Mouse (Mus musculus) gastrocnemius, postnatal 14 days (tissue): ENCODE data around the gene Apol9b. TPM values are rescaled to one million over a fixed set of nuclear protein-coding genes. Genes with fewer than 3 reads are reported as not detected.

Experiments
- DNase-seq: peaks from one replicate; pipeline ENCODE4 v3.0.0; 2021; ENCODE audit warnings: mixed read lengths
- intact Hi-C: fragments of 180-260 bp; cut with DNase I; formaldehyde crosslinking; loops from one replicate; pipeline ENCODE4 v1.15.1; 2025; ENCODE audit warnings: low total_unique reads
- total RNA-seq, 2 experiments: library from RNA; stranded (reverse); gene quantifications; 2 replicates each; pipeline ENCODE4 v1.2.3; 2021

Apol9b gene
- total RNA-seq, 2 experiments from 2014 or later, result not detected

DNA sequence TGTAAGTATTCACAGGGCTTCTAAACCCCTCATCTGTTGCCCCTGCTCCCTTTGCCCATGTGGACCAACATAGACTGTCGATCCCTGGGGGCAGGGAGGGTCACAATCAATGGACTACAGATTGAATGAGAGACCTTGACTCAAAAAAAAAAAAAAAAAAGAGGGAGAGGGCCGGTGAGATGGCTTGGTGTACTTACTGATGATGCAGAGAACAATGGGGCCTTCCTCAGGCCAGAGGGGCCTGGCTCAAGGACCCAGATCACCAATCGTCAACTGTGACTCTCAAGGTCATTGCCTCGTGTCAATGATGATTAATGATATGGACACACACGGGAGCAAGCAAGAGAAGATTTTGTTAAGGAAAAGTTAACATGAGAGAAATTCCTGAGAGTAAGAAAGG, 15.8 kb downstream of the Apol9b start:
- intact Hi-C loops, result no loop called here

DNA sequence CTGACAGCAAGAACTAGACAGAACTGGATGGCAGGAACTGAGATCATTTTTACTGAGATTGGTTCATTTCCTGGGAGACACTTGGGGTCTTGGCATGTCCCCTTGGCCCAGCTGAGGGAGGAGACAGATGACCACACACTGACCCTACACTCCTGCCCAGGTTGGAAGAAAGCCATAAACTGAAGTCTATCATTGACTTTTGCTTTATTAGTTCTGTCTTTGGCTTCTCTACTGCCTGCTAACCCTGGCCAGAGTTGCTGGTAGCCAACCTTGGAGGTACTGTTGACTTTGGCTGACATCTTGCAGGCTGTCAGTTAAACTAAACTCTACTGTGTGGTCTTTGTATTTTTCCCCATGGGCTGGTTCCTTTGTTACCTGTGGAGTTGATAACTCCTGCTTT, 16.2 kb downstream of the Apol9b start:
- intact Hi-C loops, result no loop called here
- DNase-seq, result no peak

More for the DNA sequence above, 15.8 kb downstream of the Apol9b start:
- DNase-seq, result no peak

DNA sequence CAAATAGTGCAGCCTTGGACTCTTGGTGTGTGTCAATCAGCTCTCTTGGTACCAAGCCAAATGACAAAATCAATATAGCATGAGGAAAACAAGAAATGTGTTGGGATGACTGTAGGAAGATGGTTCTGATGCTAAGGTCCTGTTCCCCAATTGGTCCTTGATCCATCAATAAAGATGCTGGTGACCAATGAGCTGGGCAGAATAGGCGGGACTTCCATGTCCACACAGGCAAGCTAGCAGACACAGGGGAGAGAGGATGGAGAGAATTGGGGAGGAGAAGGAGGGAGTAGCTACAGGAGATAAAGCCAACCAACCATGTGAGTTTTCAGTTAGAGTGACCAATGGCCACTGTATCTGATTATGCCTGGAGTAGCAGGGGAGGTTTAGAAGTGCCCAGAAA, 17.5 kb downstream of the Apol9b start:
- intact Hi-C loops, result no loop called here
- DNase-seq, result no peak

DNA sequence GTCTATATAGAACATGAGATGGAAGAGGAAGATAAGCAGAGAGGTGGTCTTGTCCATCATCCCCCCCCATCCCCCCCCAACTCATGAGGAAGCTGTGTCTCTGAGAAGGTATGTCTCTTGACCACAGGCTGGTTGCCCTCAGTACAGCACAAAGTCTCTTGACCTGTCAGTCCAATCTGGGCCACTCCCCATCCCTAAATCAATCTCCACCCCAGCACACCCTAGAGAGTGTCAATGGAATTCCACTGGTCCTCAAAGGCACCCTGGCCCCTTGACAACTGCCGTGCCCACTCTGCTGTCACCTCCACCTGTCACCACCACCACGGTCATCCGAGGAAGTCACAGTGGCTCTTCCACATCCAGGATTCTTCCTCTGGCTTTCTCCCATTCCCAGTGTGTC, 19.6 kb downstream of the Apol9b start:
- no peak for DNase-seq
- intact Hi-C loops, result no loop called here

DNA sequence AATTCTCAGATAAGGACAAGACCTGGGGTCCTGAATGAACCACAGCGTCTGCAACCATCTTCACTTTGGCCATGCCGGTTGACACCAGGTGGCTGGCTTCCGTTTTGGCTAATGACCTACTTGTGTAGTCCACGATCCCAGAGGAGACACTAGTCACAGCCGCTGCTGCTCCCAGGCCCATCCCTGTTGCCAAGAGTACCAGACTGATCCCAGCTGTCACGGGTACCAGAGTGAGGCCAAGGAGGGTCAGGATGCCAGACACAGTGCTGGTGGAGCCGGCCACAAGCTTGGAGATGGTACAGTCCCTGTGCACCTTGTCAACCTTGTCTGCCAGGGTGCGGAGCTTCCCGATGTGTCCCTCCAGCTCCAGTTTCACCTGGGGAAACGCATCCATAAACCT, 20.9 kb downstream of the Apol9b start:
- DNase-seq, result no peak
- intact Hi-C loops, result no loop called here

DNA sequence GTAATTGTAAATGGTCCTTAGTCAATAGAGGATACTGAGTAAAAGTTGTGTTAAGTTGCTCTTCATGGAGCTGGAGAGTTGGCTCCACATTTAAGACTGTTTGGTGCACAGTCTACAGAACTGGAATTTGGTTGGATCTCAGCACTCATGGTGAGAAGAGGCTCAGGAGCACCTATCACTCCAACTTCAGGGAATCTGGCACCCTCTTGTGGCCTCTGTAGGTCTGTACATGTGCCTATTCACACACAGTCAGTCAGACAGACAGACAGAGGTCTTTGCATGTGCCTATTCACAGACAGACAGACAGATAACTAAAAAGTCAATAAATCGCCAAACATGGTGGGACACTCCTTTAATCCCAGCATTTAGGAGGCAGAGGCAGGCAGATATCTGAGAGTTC, 21.6 kb downstream of the Apol9b start:
- no peak for DNase-seq
- intact Hi-C loops, result no loop called here

DNA sequence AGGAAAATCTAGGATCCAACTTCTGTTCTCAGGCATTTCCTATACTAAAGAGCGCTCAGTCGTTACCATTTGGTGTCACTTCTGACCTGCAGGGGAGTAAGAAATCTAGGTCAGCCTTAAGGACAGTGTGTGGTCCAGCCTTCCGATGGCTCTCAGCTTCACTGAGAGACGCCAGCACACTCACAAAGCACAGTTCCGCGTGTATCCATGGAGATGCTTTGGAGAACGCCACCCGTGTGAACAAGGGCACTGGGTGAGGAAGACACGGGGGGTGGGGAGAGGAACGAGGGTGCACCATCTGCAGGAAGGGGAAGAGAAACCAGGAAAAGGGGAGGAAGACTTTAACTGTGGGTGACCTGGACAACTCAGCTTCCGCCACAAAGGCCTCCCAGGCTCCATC, 23.6 kb downstream of the Apol9b start:
- intact Hi-C loops, result no loop called here
- DNase-seq, result no peak

DNA sequence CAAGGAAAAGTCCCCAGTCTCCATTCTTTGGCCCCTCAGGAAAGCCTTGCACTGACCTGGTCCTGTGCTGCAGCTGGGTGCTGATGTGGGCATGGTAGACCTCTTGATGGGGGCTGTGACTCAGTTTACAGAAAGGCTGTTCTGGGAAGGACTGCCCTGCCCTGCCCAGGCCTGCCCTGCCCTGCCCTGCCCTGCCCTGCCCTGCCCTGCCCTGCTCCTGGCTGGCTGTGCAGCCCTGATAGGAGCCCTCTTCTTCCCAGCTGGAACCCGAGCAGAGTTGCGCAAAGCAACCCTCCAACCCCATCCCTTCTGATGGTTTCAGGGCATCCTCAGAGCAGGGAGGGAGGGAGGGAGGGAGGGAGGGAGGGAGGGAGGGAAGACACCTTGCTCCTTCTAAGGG, 26.3 kb downstream of the Apol9b start:
- no peak for DNase-seq
- intact Hi-C loops, result no loop called here

DNA sequence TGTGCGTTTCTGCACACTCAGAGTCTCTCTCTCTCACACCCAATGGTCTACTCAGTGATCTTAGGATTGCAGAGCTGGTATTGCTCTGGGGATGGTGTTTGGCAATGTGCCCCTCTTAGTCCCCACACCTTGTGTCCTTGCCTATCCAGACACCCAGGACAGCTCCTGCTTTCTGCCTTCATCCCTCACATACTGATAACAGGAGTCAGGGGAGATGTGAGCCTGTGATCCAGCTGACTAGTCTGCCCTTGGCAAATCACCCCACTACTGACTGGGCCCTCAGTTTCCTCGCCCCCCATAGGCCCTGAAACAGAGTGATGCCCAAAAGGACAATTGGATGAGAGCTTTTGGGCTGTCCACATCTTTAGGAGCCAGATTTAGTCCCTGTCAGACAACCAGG, 27.2 kb downstream of the Apol9b start:
- intact Hi-C loops, result no loop called here
- DNase-seq, result no peak

DNA sequence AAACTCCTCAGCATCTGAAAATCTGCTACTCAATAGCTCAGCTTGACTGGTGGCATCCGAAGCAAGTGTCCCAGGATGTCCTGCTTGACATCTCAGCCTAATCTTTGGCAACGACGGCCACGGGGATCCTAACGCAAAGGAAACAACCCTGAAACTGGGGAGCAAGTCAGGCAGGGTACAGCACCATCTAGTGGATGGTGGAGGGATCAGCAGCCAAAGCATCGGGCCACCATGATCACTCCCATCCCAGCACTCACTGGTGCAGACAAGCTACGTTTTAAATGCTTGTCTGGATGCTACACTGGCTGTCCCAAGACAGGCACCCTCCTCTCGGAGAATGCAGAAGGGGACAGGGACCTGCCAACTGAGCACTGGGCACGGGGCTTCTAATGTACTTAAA, 28.0 kb downstream of the Apol9b start, which contains the start of gene Apol8:
Gene Apol8 (minus strand): TSS at position 156 of the 400 bp plus-strand sequence.
- no peak for DNase-seq

DNA sequence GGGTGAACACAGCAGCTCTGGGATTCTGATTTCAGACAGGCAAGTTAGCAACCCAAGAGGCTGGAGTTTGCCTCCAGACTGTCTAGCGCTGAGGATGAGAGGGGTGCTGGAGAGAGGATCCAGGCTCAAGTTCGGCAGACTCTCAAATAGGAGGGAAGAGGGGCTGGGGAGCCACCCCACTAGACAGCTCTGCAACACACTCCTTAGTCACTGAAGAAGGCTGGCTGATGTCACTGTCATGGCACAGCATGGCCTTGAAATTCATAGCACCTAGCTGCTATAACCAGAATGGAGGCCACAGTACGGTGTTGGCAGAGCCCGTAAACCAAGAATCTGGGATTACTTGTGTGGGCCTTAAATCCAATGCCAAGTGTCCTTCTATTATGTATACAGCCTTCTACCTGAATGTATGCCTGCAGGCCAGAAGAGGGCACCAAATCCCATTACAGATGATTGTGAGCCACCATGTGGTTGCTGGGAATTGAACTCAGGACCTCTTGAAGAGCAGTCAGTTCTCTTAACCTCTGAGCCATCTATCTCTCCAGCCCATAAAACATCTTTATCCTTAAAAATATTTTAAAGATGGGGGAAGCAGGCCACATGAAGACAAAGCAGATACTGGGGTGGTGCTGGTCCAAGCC, 28.9 kb downstream of the Apol9b start:
- no peak for DNase-seq
- intact Hi-C loops, result no loop called here

More for the DNA sequence above, 28.0 kb downstream of the Apol9b start, which contains the start of gene Apol8:
- intact Hi-C loops, result no loop called here

DNA sequence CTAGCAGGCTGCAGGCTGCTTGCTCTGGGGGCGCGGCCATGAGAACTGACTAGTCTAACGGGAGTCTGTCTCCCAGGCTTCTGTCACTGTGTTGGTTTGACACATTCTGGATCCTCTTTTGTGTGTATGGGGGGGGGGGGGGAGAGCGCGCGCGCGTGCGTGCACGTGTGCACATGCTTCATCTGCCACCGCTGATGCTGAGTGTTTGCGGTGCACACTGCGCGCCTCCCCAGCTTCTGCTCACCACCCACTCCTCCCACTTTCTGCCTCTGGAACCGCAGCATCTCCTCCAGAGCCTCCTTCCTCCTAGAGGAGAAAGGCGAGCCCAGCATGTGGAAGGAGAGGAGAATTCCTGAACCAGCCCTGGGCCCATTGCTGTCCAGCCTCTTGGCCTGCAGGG, 31.2 kb downstream of the Apol9b start:
- intact Hi-C loops, result no loop called here
- no peak for DNase-seq

DNA sequence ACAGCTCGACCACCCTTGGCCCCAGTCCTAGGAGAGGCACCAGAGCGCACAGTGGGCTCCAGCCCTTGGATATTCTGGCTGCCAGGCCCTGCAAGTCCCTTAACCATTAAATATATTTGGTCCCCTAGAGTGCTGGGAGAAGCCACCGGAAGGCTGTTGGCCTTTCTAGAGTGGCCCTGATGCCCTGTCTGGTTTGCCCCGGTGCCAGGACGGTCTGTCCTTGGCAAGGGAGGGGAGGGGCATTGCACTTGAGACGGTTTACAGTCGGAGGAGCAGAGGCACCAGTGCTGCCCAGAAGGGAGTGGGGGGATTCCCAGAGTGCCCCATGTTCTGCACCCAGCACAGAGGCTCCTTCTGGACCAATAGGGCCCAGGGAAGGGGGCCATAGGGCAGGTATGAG, 32.2 kb downstream of the Apol9b start:
- intact Hi-C loops, result no loop called here
- DNase-seq, result no peak

DNA sequence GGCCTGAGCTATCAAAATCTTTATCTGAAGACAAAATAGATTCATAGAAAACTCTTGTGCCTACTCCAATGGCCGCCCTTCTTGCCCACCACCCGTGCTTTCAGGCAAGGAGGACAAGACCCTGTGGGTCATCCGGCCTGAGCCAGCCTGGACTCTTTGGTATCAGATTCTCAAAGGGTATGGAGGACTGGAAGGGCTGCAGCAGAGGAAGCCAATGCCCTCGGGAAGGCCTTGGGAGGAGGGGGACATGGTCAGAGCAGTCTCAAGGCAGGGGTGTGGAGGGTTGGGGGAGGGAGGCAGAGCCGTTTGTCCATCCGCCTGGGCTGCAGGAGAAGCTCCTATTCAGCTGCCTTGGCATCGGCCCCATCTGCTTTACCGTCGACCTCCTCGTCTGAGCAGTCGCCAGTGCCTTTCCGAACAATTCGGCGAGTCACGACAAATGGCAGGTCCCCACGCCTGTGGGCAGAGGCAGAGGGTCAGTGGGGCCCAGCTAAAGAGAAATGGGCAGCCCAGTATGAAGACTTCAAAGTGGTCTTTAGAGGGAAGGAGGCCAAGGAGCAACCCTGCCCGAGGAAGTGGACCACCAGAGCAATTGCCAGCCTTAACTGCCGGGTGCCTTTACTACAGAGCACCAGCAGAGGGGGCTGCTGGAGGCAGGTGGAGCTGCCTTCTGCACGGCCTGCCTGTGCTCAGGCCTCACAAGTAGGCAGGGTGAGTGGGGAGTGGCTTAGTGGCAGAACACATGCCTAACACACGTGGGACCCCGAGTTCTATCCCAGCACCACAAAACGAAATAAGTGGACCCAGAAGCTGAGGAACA, 32.9 kb downstream of the Apol9b start:
- no peak for DNase-seq
- intact Hi-C loops, result no loop called here

DNA sequence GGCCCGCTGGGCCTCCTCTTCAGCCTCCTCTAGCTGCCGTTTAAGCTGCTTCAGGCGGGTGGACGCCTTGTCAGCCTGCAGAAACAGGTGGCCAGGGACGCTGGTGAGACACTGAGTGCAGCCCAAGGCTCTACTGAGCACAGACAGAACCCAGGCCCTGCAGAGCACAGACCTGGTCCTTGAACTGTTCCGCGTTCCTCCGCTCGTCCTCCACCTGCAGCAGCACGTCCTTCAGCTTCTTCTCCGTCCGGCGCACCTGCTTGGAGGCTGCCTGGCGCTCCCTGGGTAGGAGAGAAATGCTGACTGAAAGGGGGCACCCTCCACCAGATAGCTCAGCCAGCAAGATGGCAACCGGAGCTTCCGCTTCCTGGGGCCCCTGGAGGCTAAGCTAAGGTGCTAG, 34.2 kb downstream of the Apol9b start:
- no peak for DNase-seq
- intact Hi-C loops, result no loop called here

DNA sequence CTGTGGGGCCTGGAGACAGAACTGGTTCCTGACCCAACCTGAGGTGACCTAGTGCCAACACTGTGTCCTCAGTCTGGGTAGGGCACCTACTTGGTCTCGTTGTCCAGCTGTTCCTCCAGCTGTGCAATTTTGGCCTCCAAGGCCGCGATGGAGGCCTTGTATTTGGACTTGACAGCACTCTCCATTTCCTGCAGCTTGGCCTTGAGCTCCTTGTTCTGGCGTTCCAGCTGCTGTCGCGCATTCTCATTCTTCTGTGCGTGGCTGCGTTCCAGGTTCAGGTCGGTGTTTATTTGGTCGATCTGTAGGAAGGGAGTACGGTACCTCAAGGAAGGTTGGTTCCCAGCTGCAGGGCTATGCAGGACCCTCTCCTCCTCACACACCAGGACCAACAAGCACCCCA, 34.9 kb downstream of the Apol9b start:
- DNase-seq, result no peak
- intact Hi-C loops, result no loop called here

DNA sequence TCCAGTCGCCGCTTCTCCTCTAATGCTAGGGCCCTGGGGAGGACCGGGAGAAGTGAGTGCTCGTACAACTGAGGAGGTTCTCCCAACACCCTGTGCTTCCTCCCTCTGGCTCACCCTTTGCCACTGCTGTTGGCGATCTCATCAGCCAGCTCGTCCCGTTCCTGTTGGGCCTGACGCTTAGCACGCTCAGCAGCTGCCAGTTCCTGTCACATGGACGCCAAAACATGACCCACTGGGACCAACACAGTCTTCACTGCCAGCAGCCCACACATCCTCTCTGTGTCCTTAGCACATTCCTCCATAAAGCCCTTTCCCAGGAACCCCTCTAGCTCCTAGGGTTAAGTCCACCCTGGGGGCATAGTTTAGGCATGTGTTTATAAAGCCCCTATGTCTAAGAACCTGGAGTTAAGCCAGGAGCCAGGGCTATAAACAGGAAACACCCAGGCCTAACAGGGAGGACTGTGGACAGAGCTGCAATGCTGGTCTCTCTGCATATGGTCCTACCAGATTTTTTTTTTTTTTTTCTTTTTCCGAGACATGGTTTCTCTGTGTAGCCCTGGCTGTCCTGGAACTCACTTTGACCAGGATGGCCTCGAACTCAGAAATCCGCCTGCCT, 35.7 kb downstream of the Apol9b start:
- DNase-seq, result peak; percentile 80
- intact Hi-C loops, result no loop called here

DNA sequence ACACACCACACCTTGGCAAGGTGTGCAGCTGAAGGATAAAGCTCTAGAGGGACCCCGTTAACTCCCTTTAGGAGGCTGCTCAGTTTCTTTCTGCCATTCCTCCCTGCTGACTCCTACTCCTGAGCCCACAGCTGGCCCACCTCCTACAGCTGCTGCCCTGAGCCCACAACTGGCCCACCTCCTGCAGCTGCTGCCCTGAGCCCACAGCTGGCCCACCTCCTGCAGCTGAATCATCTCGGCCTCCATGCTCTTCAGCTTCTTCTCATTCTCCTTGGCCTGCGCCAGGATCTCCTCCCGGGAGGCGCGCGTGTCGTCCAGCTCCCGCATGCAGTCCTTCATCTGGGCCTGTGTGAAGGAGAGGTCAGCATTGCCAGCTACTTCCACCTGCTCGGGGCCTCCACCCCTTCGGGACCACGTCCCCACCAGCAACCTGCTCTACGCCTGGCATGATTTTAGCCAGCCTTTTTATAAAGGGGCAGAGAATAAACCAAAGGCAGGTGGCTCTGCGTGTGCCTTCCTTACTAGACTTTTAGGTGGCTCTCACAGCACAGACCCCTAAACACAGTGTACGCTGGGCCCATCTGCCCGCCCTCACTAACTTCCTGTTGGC, 36.8 kb downstream of the Apol9b start:
- no peak for DNase-seq
- intact Hi-C loops, result no loop called here

DNA sequence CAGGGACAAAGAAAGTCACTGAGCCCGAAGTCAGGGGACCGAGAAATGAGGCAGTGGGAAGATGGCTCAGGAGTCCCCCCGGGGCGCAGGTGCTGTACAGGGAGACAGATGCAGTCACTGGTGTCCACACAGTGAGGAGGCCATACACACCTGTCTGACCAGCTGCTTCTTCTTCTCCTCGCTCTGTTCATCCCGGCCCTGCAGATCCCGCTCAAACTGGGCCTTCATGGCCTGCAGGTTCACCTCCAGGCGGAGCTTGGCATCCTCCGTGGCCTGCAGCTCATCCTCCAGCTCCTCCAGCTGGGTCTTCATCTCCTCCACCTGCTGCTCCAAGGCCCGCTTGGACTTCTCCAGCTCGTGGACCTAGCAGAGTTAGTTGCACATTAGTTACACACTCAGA, 38.1 kb downstream of the Apol9b start:
- intact Hi-C loops, result no loop called here
- no peak for DNase-seq

DNA sequence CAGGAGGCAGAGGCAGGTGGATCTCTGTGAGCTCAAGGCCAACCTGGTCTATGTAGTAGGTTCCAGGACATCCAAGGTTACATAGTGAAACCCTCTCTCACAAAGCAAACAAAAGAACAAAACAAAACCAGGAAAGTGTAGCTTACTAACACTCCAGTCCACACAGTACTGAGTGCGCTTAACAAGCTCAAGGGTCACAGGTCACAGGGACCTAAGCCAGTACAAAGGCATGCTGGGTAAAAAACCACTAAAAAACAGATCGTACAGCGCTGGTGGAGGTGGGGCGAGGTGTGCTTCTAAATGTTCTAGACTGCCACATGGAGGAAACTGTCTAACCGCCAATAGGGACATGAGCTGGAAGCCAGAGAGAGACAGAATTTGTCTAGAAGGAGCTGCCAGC, 41.5 kb downstream of the Apol9b start:
- intact Hi-C loops, result no loop called here
- DNase-seq, result no peak
